Mouse (Mus musculus): ENCODE data around the gene Unc13a. TPM values are rescaled to one million over a fixed set of nuclear protein-coding genes. Genes with fewer than 3 reads are reported as not detected.

The Unc13a gene
- total RNA-seq, 2 experiments from 2014 or later, result 0.18 to 0.20 TPM

DNA sequence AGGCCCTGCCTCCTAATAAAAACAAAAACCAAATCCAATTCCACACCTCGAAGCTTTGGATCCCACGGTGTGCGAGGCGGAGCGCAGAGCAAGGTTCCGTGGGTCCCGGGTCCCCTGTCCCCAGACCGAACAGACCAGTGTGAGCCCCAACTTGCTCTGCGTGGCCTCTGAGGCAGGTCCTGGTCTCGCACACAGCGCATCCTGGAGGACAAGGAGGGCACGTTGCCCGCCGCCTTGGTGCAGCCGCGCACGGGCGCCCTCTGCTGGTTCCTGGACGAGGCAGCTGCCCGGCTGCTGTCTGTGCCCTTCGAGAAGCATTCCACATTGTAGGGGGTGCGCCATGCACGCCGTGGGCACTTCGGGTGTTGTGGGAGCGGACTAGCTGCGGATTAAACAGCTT is 75.7 kb downstream of the Unc13a start:
- DNase-seq, result peak; percentile 90
- intact Hi-C loops (cut with DNase I; ENCODE audit: low total_unique reads), result loop anchor here (2.0 to 5.0 kb wide), 2 partner anchors 33 to 61 kb away; no protein-coding TSS in a partner anchor

DNA sequence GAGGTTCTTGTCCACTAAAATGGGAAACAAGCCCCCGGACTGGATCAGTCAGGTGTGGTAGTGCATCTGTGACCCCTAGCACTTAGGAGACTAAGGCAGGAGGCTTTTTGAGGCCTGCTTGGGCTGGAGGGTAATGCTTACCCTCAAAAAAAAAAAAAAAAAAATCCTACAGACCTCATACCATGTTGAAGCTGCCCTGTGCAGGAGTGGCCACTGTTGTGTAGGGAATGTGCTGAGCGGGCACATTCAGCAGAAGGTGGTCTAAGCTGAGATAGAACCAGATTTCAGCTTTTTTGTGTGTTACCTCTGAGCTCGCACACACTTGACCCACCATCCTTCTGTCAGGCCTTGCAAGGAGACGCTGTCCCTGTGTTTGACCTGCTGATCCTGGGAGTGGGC is 77.2 kb downstream of the Unc13a start:
- no peak for DNase-seq
- intact Hi-C loops (cut with DNase I; ENCODE audit: low total_unique reads), result no loop called here

DNA sequence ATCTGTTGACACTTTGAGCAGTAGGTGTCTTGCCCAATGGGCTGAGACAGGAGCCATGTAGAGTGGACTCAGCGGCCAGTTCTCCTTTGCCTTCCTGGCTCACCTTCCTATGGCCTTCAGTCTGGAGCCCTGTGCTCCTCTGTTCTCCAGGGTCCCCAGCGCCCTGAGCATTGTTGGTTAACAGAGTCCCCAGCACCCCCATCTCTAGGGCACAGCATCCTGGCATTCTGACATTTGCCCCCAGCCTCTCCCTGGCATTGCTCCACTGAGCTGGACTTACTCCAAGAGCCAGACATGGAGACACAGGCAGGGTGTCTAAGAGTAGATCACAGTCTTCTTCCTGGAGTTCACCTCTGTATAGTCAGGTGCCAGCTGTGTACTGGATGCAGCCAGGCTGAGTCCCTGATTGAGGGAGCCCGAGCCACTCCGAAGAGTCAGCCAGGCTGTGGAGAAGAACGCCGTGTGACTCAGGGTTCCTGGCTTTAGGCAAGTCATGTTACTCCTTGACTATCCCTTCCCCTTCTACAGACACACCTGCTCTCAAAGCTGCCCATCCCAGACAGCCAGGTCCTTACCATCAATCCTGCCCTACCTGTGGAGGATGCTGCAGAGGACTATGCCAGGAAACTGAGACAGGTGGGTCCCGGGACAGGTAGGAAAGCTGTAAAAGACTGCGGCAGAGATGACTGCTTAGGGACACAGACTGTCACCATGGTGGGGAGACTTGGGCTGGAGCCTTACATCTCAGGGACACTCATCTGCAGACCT is 77.8 kb downstream of the Unc13a start:
- DNase-seq, result no peak
- intact Hi-C loops (cut with DNase I; ENCODE audit: low total_unique reads), result no loop called here

DNA sequence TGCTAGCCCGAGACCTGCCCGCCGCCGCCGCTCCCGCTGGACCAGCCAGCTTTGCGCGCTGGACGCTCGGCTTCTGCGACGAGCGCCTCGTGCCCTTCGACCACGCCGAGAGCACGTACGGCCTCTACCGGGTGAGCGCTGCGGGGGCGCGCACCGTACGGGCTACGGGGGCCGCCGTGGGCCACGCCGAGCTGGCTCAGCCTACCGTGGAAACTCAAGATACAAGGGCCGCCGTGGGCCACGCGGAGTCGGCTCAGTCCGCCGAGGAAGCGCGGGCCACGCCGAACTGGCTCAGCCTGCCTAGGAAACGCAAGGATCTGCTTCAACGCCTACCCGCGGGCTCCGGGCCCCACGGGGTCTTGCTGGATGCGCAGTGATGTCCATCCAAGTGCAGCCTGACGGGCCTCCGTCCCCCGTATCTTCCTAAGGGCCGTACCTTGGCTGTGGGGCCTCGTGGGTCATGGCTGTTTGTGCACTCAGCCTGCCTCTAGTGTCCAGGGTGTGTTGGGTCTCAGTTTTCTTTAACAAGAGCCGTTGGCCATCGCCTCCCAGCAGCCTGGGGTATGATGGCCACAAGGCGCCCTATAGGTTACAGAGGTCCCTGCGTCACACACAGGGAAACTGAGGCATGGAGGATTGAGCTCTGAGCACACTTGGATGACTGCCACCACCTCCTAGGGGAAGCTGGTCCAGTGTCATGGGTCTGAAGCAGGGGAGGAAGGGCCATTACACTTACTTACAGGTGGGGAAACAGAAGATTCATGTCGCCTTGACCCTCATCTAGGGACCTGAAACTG is 79.0 kb downstream of the Unc13a start:
- intact Hi-C loops (cut with DNase I; ENCODE audit: low total_unique reads), result no loop called here
- DNase-seq, result peak; percentile 76

DNA sequence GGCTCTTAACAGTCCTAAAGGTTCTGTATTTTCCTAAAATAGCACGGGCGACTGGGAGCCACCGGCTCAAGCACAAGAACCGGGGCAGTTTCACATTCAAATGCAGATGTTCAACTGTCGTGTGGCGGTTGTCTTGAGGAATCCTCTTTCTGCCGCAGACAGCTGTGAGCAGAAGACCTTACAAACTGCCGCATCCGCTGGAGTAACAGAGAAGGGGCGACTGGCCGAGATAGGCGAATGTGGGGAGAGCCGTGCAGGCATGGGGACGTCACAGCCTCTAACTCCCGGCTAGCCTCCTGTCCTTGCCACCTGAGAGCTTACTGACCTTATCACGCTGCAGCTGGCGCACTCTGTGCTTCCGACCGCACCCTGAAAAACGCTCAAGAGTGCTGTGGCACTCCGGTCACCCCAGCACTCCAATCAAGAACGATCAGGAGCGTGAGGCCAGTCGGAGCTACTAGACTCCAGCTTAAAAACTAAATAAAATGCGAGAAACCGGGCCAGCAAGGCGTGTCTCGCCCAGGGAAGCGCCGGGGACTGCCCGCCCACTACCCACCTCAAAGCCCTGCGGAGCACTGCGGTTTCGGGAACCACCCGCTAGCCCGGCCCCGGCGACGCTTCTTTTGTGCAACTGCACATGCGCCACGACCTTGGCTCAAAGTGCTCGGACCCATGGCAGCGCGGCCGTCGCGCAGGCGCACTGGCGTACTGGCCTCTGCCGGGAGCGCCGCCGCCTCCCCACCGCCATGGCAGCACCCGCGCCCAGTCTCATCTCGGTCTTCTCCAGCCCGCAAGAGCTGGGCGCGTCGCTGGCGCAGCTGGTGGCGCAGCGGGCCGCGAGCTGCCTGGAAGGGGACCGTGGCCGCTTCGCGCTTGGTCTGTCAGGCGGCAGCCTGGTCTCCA is 79.8 kb downstream of the Unc13a start, which contains the start of gene Pgls:
Gene Pgls, plus strand, starts transcription at position 706 of the 903 bp plus-strand sequence.
- peak; percentile 94 for DNase-seq
- intact Hi-C loops (cut with DNase I; ENCODE audit: low total_unique reads), result no loop called here

DNA sequence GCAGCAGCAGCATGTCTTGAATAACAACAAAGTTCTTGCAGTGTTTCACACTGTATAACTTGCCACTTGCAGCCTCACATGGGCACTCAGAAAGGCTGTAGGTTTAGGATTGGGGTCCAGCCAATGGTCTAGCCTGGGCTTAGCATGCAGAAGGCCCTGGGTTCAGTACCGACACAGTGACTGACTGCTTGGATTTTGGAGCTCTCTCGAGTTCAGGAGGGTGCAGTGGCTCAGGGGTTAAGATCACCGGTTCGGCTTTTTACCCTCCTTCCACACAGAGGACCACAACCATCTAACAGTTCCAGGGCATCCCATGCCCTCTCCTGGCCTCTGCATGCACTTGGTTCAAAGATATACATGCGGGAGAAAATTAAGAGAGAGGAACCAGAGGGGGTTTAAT is 80.5 kb downstream of the Unc13a start:
- intact Hi-C loops (cut with DNase I; ENCODE audit: low total_unique reads), result no loop called here
- DNase-seq, result no peak

DNA sequence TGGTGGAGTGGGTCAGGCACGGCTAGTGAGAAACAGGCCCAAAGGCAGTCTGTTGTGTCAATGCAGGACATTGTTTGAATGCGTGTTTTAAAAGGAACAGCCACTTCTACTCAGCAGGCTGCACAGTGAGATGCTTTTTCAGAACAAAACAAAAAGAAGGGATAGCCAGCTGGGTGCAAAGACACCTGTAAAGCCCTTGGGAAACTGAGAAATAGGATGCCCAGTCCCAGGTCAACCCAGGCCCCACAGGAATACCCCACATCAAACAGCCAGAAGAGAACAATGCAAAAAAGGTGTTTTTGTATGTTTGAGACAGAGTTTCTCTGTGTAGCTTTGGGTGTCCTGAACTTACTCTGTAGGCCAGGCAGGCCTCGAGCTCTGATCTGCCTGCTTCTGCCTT is 82.8 kb downstream of the Unc13a start:
- intact Hi-C loops (cut with DNase I; ENCODE audit: low total_unique reads), result no loop called here
- DNase-seq, result no peak

DNA sequence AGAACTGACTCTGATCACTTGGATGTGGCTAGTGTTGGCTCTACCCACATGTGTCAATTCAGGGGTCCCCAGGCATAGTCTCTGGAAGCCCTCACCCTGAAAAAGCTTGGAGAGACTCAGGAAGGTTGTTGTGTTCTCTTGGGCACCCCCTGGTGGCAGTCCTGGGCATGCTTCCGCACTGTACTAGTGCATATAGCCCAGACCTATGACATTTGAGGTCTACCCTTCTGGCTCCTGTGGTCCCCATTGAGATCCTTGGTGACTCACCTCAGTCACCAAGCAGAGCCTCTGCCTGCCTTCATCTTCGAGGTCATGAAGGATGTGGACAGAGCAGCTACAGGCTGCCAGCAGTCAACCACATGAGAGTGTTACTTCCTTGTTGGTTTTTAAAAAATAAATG is 84.7 kb downstream of the Unc13a start:
- DNase-seq, result no peak
- intact Hi-C loops (cut with DNase I; ENCODE audit: low total_unique reads), result no loop called here

DNA sequence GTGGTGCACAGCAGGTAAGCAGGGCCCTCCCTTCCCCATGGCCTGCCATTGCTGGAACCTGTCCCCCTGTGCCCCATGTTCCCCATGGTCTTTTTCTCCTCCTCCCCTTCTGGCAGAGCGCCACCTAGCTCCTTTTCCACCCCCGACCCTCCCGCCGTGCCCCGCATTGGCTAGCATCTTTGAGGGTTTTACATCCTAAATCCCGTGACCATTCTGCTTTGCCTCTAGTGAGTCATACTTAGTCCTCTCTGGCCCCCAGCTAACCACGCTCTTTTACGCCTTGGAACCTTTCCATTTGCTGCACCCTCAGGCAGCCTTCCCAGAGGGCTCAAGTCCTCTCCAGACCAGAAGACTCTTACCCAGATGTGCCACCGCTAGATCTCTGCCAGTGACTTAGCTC is 91.4 kb downstream of the Unc13a start:
- DNase-seq, result no peak
- intact Hi-C loops (cut with DNase I; ENCODE audit: low total_unique reads), result no loop called here

DNA sequence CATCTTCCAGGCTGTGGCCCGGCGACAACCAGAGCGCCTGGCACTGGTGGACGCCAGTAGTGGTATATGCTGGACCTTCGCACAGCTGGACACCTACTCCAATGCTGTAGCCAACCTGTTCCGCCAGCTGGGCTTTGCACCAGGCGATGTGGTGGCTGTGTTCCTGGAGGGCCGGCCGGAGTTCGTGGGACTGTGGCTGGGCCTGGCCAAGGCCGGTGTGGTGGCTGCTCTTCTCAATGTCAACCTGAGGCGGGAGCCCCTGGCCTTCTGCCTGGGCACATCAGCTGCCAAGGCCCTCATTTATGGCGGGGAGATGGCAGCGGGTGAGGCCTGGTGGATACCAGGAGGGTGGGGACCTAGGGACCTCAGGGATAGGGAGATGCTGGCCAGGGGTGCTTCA is 92.1 kb downstream of the Unc13a start:
- peak; percentile 68 for DNase-seq
- intact Hi-C loops (cut with DNase I; ENCODE audit: low total_unique reads), result no loop called here

DNA sequence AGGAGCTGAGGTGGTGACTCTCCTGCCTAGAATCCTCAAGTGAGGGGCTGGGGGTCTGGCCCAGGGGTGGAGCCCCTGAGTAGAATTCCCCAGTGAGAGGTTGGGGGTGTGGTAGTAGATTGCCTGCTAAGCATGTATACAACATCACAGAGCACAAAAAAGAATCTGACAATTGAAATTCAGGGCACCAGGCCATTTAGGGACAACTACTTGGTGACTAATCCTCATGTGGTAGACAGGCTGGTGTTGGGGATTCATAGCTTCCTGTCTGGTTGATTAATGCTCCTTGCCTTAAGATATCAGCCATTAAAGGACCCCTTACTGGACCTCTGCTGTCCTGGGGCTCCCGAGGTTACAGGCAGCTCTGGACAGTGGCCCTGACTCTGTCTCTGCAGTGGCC is 92.5 kb downstream of the Unc13a start:
- no peak for DNase-seq
- intact Hi-C loops (cut with DNase I; ENCODE audit: low total_unique reads), result no loop called here

DNA sequence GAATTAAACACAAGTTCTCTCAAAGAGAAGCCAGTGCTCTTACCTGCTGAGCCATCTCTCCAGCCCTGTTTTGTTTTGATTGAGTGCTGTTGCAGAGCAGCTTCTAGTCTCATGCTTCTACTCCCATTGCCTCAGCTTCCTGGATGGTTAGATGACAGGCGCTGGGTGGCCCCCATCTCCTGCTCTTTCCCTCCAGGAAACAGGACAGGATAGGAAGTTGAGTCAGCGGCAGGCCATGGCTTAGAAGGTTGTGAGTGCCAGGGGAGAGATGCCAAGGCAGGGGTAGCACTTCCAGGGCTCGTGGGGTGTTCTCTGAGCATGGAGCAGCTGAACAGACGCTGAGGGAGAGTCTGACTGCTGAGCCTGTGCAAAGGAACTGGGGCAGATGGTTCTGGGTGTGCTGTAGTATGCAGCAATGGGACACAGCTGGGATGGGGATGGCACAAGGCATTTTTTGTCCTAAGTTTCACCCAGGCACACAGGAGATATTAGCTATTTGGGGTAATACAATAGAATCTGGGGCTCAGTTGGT is 93.6 kb downstream of the Unc13a start:
- DNase-seq, result no peak
- intact Hi-C loops (cut with DNase I; ENCODE audit: low total_unique reads), result no loop called here

DNA sequence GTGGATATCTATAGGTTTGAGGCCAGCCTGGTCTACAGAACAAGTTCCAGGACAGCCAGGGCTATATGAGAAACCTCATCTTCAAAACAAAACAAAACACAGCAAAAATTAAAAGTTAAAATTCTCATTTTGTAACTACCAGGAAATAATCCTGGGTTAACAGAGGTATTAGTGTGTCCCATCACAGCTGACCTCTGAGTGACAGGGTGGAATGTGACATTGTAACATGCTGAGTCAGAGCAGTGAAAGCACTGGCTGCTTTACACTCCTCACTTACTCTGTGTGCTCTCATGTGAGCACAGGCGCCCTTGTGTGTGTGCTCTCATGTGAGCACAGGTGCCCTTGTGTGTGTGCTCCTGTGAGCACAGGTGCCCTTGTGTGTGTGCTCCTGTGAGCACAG is 96.5 kb downstream of the Unc13a start:
- no peak for DNase-seq
- intact Hi-C loops (cut with DNase I; ENCODE audit: low total_unique reads), result no loop called here

DNA sequence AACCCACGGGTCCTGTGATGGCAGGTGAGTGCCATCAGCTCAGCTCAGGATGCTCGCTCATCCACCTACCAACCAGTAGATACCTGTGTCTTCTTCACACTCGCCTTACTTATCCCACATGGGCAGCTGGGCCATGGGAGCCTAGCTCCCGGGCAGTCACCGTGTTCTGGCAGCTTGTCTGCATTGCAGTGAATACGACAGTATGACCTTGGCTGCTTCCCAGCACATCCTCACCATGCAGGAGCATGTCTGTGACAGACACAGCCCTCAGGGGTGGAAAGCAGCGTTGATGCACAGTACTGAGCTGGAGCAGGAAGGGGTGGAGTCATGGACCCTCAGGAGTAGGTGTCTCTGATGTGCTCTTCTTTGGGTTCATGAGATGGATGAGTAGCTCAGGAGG is 97.1 kb downstream of the Unc13a start:
- no peak for DNase-seq
- intact Hi-C loops (cut with DNase I; ENCODE audit: low total_unique reads), result no loop called here

Small RNA genes lying within 50 kb of the gene (microRNA-seq; reads per million reads assigned to microRNA genes)
- gene Mir6769b, result 0 to 0.64 reads per million in 2 experiments

Other genes with a start within 250 kb of the Unc13a start
- 10 to 100 TPM; 22.8 to 27.6 TPM for gene Abhd8, start 208.1 kb downstream of the Unc13a start, total RNA-seq (2021)
- gene Mrpl34, start 206.8 kb downstream of the Unc13a start, total RNA-seq (2021), result 10 to 100 TPM; 44.0 to 45.2 TPM
- 10 to 100 TPM; 28.3 to 31.8 TPM for gene Dda1, start 202.6 kb downstream of the Unc13a start, total RNA-seq (2021)
- 10 to 100 TPM; 14.4 to 16.2 TPM for gene Ano8, start 185.8 kb downstream of the Unc13a start, total RNA-seq (2021)
- 1 to 10 TPM; 7.5 to 8.5 TPM for gene Gtpbp3, start 183.7 kb downstream of the Unc13a start, total RNA-seq (2021)
- gene Plvap, start 160.0 kb downstream of the Unc13a start, total RNA-seq (2021), result 10 to 100 TPM in 1 of 2 experiments, 1 to 10 TPM in 1; 7.7 to 11.7 TPM
- gene Ccdc194, start 146.0 kb downstream of the Unc13a start, total RNA-seq (2021), result under 1 TPM in 1 of 2 experiments, not detected in 1; 0.33 TPM
- 1 to 10 TPM; 8.6 to 9.3 TPM for gene Bst2, start 134.3 kb downstream of the Unc13a start, total RNA-seq (2021)
- gene Mvb12a, start 128.8 kb downstream of the Unc13a start, total RNA-seq (2021), result 10 to 100 TPM; 20.4 to 20.6 TPM
- under 1 TPM in 1 of 2 experiments, not detected in 1; 0.21 TPM for gene Tmem221, start 112.9 kb downstream of the Unc13a start, total RNA-seq (2021)
- under 1 TPM in 1 of 2 experiments, not detected in 1; 0.18 TPM for gene Nxnl1, start 105.2 kb downstream of the Unc13a start, total RNA-seq (2021)
- gene Slc27a1, start 102.9 kb downstream of the Unc13a start, total RNA-seq (2021), result 10 to 100 TPM; 29.9 to 50.8 TPM
- 10 to 100 TPM; 40.5 to 43.3 TPM for gene Pgls, start 79.6 kb downstream of the Unc13a start, total RNA-seq (2021)
- under 1 TPM; 0.59 to 0.82 TPM for gene Fam129c, start 74.1 kb downstream of the Unc13a start, total RNA-seq (2021)
- gene Colgalt1, start 60.8 kb downstream of the Unc13a start, total RNA-seq (2021), result 10 to 100 TPM; 35.6 to 39.3 TPM
- 1 to 10 TPM; 2.6 to 2.8 TPM for gene Jak3, start 4.5 kb upstream of the Unc13a start, total RNA-seq (2021)
- gene Insl3, start 17.5 kb upstream of the Unc13a start, total RNA-seq (2021), result 1 to 10 TPM; 1.1 to 1.5 TPM
- 1 to 10 TPM; 5.2 to 5.5 TPM for gene B3gnt3, start 30.0 kb upstream of the Unc13a start, total RNA-seq (2021)
- gene Fcho1, start 54.0 kb upstream of the Unc13a start, total RNA-seq (2021), result under 1 TPM; 0.39 to 0.53 TPM
- 1 to 10 TPM; 2.7 to 3.1 TPM for gene Zfp709, start 210.3 kb upstream of the Unc13a start, total RNA-seq (2021)
- 1 to 10 TPM; 1.5 to 2.5 TPM for gene Zfp882, start 236.9 kb upstream of the Unc13a start, total RNA-seq (2021)
- 10 to 100 TPM; 17.9 to 18.4 TPM for gene Zfp617, start 236.9 kb upstream of the Unc13a start, total RNA-seq (2021)

Measured in gastrocnemius, postnatal 14 days (tissue).